8 mouse cellular contexts compared by ENCODE assay signal in the genomic region with DNA sequence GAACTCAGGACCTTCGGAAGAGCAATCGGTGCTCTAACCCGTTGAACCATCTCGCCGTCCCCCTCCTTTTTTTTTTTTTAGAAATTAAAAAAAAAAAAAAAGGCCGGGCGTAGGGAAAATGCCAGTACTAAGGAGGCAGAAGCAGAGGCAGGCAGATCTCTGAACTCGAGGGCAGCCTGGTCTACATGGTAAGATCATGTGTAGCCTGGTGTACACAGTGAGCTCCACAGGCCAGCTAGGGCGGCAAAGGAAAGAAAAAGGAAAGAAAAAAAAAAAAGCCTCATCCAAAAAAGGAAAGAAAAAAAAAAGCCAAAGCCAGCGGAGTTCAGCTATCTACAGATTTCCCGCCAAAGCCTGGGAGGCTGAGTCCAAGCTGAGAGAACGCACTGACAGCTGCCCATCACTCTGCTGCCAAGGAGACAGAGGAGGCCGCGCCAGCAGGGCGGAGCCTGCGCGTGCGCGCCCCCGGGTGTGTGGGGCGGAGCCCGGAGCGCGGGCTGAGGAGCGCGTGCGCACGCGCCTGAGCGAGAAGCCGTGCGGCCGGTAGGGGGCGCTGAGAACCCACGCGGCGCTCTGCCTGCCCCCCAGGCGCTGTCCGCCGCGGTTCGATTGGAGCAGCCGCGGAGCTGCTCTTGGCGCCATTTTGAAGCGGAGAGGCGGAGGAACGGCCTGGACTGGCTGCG. TPM values are rescaled to one million over a fixed set of nuclear protein-coding genes. Genes with fewer than 3 reads are reported as not detected.
DNase-seq lines count a peak whose midpoint lies in the region; ATAC-seq lines count a peak whose summit lies in the region.

Pds5b (plus strand) TSS at position 587 of the 683 bp plus-strand sequence.

- H3K27me3 ChIP-seq in hindbrain, embryonic 14.5 days (ENCODE audit: control insufficient read depth, insufficient read depth, low read length) = no peaks in the 10 kb centered on the region

- peak within 1 kb of the TSS; percentile 64 for H3K4me2 ChIP-seq in hindbrain, embryonic 14.5 days (replicated peaks)

- peak within 1 kb of the TSS; percentile 89 for H3K9ac ChIP-seq in hindbrain, embryonic 14.5 days

- peak within 1 kb of the TSS; percentile 99 for H3K27ac ChIP-seq in hindbrain, embryonic 14.5 days

- no peaks in the 10 kb centered on the region for H3K36me3 ChIP-seq in hindbrain, embryonic 14.5 days (replicated peaks; ENCODE audit: control insufficient read depth, insufficient read depth)

- WGBS in hindbrain, embryonic 14.5 days = 15% methylated on average over 47 of the region's 49 CpGs

- ATAC-seq in hindbrain, embryonic 14.5 days (ENCODE audit: low FRiP score) = peak; percentile 98

- peak within 1 kb of the TSS; percentile 97 for H3K4me3 ChIP-seq in hindbrain, embryonic 14.5 days (replicated peaks; ENCODE audit: low read length)

- H3K4me1 ChIP-seq in hindbrain, embryonic 14.5 days (replicated peaks; ENCODE audit: control insufficient read depth, insufficient read depth, low read length) = peaks cover 19% of the 10 kb centered on the region

- peak; percentile 95 for DNase-seq in R1 (ENCODE audit: low read depth, low spot score)
- peak; percentile 95 to 98 for DNase-seq in cerebellum, postnatal 25 days
- peak; percentile 74 to 87 for DNase-seq in frontal cortex, postnatal 25 days (ENCODE audit: low spot score in 2 of 2)
- peak; percentile 99 for DNase-seq in hindbrain, embryonic 14.5 days (ENCODE audit: low spot score)
- DNase-seq in layer of hippocampus, postnatal 36 days = peak; percentile 90 to 93
- DNase-seq in lung, postnatal 36 days = peak; percentile 94
- DNase-seq in retina, postnatal 1 day = peak; percentile 98
- peak; percentile 78 to 88 for DNase-seq in urinary bladder, adult 18-20 months (ENCODE audit: low spot score in 2 of 2)

- no peaks in the 10 kb centered on the region for H3K9me3 ChIP-seq in hindbrain, embryonic 14.5 days (ENCODE audit: control insufficient read depth, low read length)

RNA-seq across cellular contexts. Expression of gene Pds5b, which starts in this region (rescaled TPM):
- polyA plus RNA-seq in hindbrain, embryonic 14.5 days (2014; fragmentation: Nextera tagmentation; extraction: Ambion mirVana) = 45.8 and 49.4 TPM in 2 replicates
- 10 to 100 TPM; 81.7 to 83.7 TPM for total RNA-seq in layer of hippocampus, postnatal 36 days (2021)

Comparison
In these comparisons a context has a peak if more than half of its experiments do, and no peak if none do; other contexts are left out.
1. Peak in every context shown above with its lines: DNase-seq, ATAC-seq, H3K4me3 ChIP-seq and H3K27ac ChIP-seq.